Mouse (Mus musculus): ENCODE results near the gene Fam71f1.

GRCm38 (mm10) chr6:29287944-29288343, 31.0 kb upstream of the Fam71f1 start:
- TF ChIP-seq TAL1 (conservative IDR thresholded peaks at IDR 0.05; ENCODE audit: low read depth, low read length) (no peak), GATA1 (IDR thresholded peaks at IDR 0.05; ENCODE audit: borderline replicate concordance, low read length) (no peak), CTCF (IDR thresholded peaks at IDR 0.05; ENCODE audit: low read depth, low read length) (no peak)
